Mouse (Mus musculus) testis, postnatal 14 days (tissue): ENCODE measurements around the gene Tspan11.

Source experiments
- DNase-seq: peaks from one replicate; pipeline ENCODE4 v3.0.0; 2021; ENCODE audit warnings: low spot score

The Tspan11 gene

GRCm38 (mm10) chr6:127989624-127990212 lies 102.3 kb downstream of the Tspan11 start:
- peak; percentile 81 for DNase-seq

- no peak for DNase-seq
Measured at GRCm38 (mm10) chr6:127991509-127992176, 104.3 kb downstream of the Tspan11 start.

GRCm38 (mm10) chr6:127992993-127993392 lies 105.6 kb downstream of the Tspan11 start:
- DNase-seq, result no peak

GRCm38 (mm10) chr6:127996928-127997327 lies 109.5 kb downstream of the Tspan11 start:
- DNase-seq, result peak; percentile 33

GRCm38 (mm10) chr6:127999118-127999517 lies 111.7 kb downstream of the Tspan11 start:
- DNase-seq, result no peak

- DNase-seq, result no peak
Measured at GRCm38 (mm10) chr6:128000777-128001176, 113.4 kb downstream of the Tspan11 start.

- DNase-seq, result no peak
Measured at GRCm38 (mm10) chr6:128001587-128001986, 114.2 kb downstream of the Tspan11 start.

GRCm38 (mm10) chr6:128002104-128002503 lies 114.7 kb downstream of the Tspan11 start:
- DNase-seq, result no peak

GRCm38 (mm10) chr6:128002667-128003066 lies 115.3 kb downstream of the Tspan11 start:
- DNase-seq, result no peak

- DNase-seq, result no peak
Measured at GRCm38 (mm10) chr6:128003542-128003941, 116.2 kb downstream of the Tspan11 start.
